In the genomic region with DNA sequence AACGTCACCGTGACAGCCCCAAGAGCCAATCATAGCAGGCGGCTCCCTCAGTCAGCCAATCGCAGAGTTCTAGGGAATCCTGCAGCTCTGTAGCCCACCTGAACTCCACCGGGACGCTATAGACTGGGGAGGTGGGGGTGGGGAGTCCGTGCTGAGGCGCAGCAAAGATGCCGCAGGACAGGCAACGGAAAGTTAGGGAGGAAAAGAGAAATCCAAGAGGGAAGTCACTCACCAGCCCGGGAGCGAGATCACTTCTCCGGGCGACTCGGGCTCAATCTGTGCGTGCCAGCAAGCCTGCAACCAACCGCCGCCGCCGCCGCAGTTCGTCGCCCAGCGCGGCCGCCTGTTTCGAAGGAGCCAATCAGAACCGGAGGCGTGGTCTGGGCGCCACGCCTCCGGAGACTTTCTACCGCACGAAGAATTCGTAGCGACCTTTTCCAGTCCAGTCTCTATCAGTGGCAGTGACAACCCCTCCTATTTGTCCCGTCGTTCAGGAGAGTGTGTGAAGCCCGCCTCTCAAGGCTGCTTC, we compare ENCODE assay signal across 8 mouse cellular contexts. TPM values are rescaled to one million over a fixed set of nuclear protein-coding genes. Genes with fewer than 3 reads are reported as not detected.
DNase-seq lines count a peak whose midpoint lies in the region; ATAC-seq and TF ChIP-seq lines count a peak whose summit lies in the region.

A gene (minus strand): TSS at position 345 of the 529 bp plus-strand sequence.

- peak; percentile 88 for DNase-seq in c-Kit-positive CD71-positive TER-119-positive erythroid progenitor cells, embryonic 14.5 days (ENCODE audit: low spot score)
- peak; percentile 88 for DNase-seq in heart, postnatal 0 days (ENCODE audit: low spot score)
- DNase-seq in kidney, postnatal 36 days: peak; percentile 88 to 92
- DNase-seq in liver, embryonic 14.5 days (ENCODE audit: low read depth in 3 of 3, low spot score in 3 of 3): peak; percentile 78 to 82 (median 81)
- peak; percentile 88 for DNase-seq in neural tube, embryonic 10.5 days (ENCODE audit: extremely low spot score, low spot score)

- peak within 1 kb of the TSS; percentile 85 for H3K4me2 ChIP-seq in forebrain, embryonic 12.5 days
- peak within 1 kb of the TSS; percentile 79 for H3K4me2 ChIP-seq in heart, postnatal 0 days (ENCODE audit: low read depth, low read length)
- H3K4me2 ChIP-seq in liver, embryonic 14.5 days (ENCODE audit: low read depth): peak within 1 kb of the TSS; percentile 90
- peak within 1 kb of the TSS; percentile 81 for H3K4me2 ChIP-seq in stomach, embryonic 15.5 days

- H3K27me3 ChIP-seq in E14TG2a.4 (ENCODE audit: insufficient read depth, low read length): peaks cover 17% of the 10 kb centered on the region
- H3K27me3 ChIP-seq in forebrain, embryonic 12.5 days: peaks cover 40% of the 10 kb centered on the region
- no peaks in the 10 kb centered on the region for H3K27me3 ChIP-seq in heart, postnatal 0 days (ENCODE audit: control insufficient read depth, insufficient read depth, low read length)
- no peaks in the 10 kb centered on the region for H3K27me3 ChIP-seq in liver, embryonic 14.5 days (ENCODE audit: control insufficient read depth, insufficient read depth, low read length)
- H3K27me3 ChIP-seq in stomach, embryonic 15.5 days (replicated peaks): no peaks in the 10 kb centered on the region

- under 1% methylated on average over 39 of the region's 39 CpGs for WGBS in forebrain, embryonic 12.5 days
- 0% methylated on average over 38 of the region's 39 CpGs for WGBS in heart, postnatal 0 days
- WGBS in liver, embryonic 14.5 days (ENCODE audit: insufficient replicate concordance): 0% methylated on average over 39 of the region's 39 CpGs
- WGBS in stomach, embryonic 15.5 days: under 1% methylated on average over 39 of the region's 39 CpGs

- H3K27ac ChIP-seq in forebrain, embryonic 12.5 days: peak within 1 kb of the TSS; percentile 61; the same call in 1 of the 2 replicates
- peak within 1 kb of the TSS; percentile 66 for H3K27ac ChIP-seq in heart, postnatal 0 days (ENCODE audit: low read depth)
- peak within 1 kb of the TSS; percentile 60 for H3K27ac ChIP-seq in liver, embryonic 14.5 days
- peak within 1 kb of the TSS; percentile 72 for H3K27ac ChIP-seq in stomach, embryonic 15.5 days

- peak within 1 kb of the TSS; percentile 74 for H3K9ac ChIP-seq in forebrain, embryonic 12.5 days
- peak within 1 kb of the TSS; percentile 70 for H3K9ac ChIP-seq in heart, postnatal 0 days (replicated peaks; ENCODE audit: low read depth, low read length)
- peak within 1 kb of the TSS; percentile 68 for H3K9ac ChIP-seq in liver, embryonic 14.5 days (replicated peaks)
- H3K9ac ChIP-seq in stomach, embryonic 15.5 days: peak within 1 kb of the TSS; percentile 50

- ATAC-seq in forebrain, embryonic 12.5 days (ENCODE audit: low FRiP score): peak; percentile 95
- ATAC-seq in heart, postnatal 0 days (ENCODE audit: insufficient read depth, low read depth): peak; percentile 87
- peak; percentile 92 for ATAC-seq in liver, embryonic 14.5 days (ENCODE audit: insufficient read depth)
- ATAC-seq in stomach, embryonic 15.5 days (ENCODE audit: insufficient read depth, low FRiP score, low read depth): peak; percentile 94

- peaks cover 5% of the 10 kb centered on the region; the same call in 1 of the 2 replicates for H3K9me3 ChIP-seq in E14TG2a.4 (ENCODE audit: low read length)
- H3K9me3 ChIP-seq in forebrain, embryonic 12.5 days: no peaks in the 10 kb centered on the region
- H3K9me3 ChIP-seq in heart, postnatal 0 days (replicated peaks; ENCODE audit: control insufficient read depth, low read length): no peaks in the 10 kb centered on the region
- no peaks in the 10 kb centered on the region for H3K9me3 ChIP-seq in liver, embryonic 14.5 days (ENCODE audit: control insufficient read depth, low read length)
- H3K9me3 ChIP-seq in stomach, embryonic 15.5 days: no peaks in the 10 kb centered on the region

- H3K4me3 ChIP-seq in E14TG2a.4 (replicated peaks; ENCODE audit: low read length): peak within 1 kb of the TSS; percentile 88
- peak within 1 kb of the TSS; percentile 64 for H3K4me3 ChIP-seq in forebrain, embryonic 12.5 days (replicated peaks)
- H3K4me3 ChIP-seq in heart, postnatal 0 days (ENCODE audit: low read depth, low read length): peak within 1 kb of the TSS; percentile 79
- H3K4me3 ChIP-seq in liver, embryonic 14.5 days (ENCODE audit: insufficient read depth in 1 of 2, low read depth in 2 of 2, low read length in 2 of 2): peak within 1 kb of the TSS; percentile 75 to 93
- H3K4me3 ChIP-seq in stomach, embryonic 15.5 days (replicated peaks): peak within 1 kb of the TSS; percentile 63

- no peak for TF ChIP-seq CTCF in E14TG2a.4 (conservative IDR thresholded peaks at IDR 0.05; ENCODE audit: low read length)
- no peak for TF ChIP-seq CTCF in heart, postnatal 0 days (IDR thresholded peaks at IDR 0.05; ENCODE audit: low read depth)
- TF ChIP-seq CTCF in liver, embryonic 14.5 days (IDR thresholded peaks at IDR 0.05; ENCODE audit: low read depth): peak; percentile 22; the same call in 1 of the 2 replicates

- peaks cover 16% of the 10 kb centered on the region for H3K36me3 ChIP-seq in E14TG2a.4 (ENCODE audit: insufficient read depth, low read length)
- 0 out of 2 replicates have a peak, but pooled peaks cover 6% of the 10 kb centered on the region for H3K36me3 ChIP-seq in forebrain, embryonic 12.5 days (replicated peaks)
- no peaks in the 10 kb centered on the region; the same call in 1 of the 2 replicates for H3K36me3 ChIP-seq in heart, postnatal 0 days (replicated peaks; ENCODE audit: control insufficient read depth, insufficient read depth, low read length)
- no peaks in the 10 kb centered on the region; the same call in 1 of the 2 replicates for H3K36me3 ChIP-seq in liver, embryonic 14.5 days (replicated peaks; ENCODE audit: control insufficient read depth, insufficient read depth, low read depth)
- H3K36me3 ChIP-seq in stomach, embryonic 15.5 days: no peaks in the 10 kb centered on the region

- TF ChIP-seq EP300 in heart, postnatal 0 days (IDR thresholded peaks at IDR 0.05; ENCODE audit: low read depth): peak; percentile 60; the same call in 1 of the 2 replicates
- TF ChIP-seq EP300 in liver, embryonic 14.5 days (IDR thresholded peaks at IDR 0.05; ENCODE audit: low read depth): no peak

- peaks cover 27% of the 10 kb centered on the region for H3K4me1 ChIP-seq in E14TG2a.4 (replicated peaks; ENCODE audit: low read depth, low read length)
- H3K4me1 ChIP-seq in forebrain, embryonic 12.5 days: peaks cover 13% of the 10 kb centered on the region
- H3K4me1 ChIP-seq in heart, postnatal 0 days (ENCODE audit: control insufficient read depth, insufficient read depth): peaks cover 14% of the 10 kb centered on the region; the same call in 1 of the 2 replicates
- H3K4me1 ChIP-seq in liver, embryonic 14.5 days (replicated peaks; ENCODE audit: control insufficient read depth in 2 of 2, insufficient read depth in 2 of 2, low read length in 1 of 2): peaks cover 3 to 17% of the 10 kb centered on the region in 2 experiments
- H3K4me1 ChIP-seq in stomach, embryonic 15.5 days: peaks cover 4% of the 10 kb centered on the region; the same call in 1 of the 2 replicates

RNA-seq across cellular contexts. Expression of the gene that starts here (rescaled TPM):
- polyA plus RNA-seq in forebrain, embryonic 12.5 days (2016; fragmentation: Nextera tagmentation; extraction: Ambion mirVana): 16.8 and 21.9 TPM in 2 replicates
- 19.7 and 29.3 TPM in 2 replicates for total RNA-seq in heart, postnatal 0 days (2014; rRNA removed; ENCODE audit: low replicate concordance)
- 7.8 and 8.0 TPM in 2 replicates for polyA plus RNA-seq in heart, postnatal 0 days (2015; fragmentation: Nextera tagmentation; extraction: Ambion mirVana)
- polyA plus RNA-seq in liver, embryonic 14.5 days (2012; rRNA removed): 2.2 and 2.7 TPM in 2 replicates
- polyA plus RNA-seq in liver, embryonic 14.5 days (2014; fragmentation: Nextera tagmentation; extraction: Ambion mirVana): 3.5 and 3.6 TPM in 2 replicates
- polyA plus RNA-seq in stomach, embryonic 15.5 days (2015; fragmentation: Nextera tagmentation; extraction: Ambion mirVana): 14.3 and 15.6 TPM in 2 replicates

Comparison
In these comparisons a context has a peak if more than half of its experiments do, and no peak if none do; other contexts are left out.
1. Peak in every context shown above with its lines: DNase-seq, ATAC-seq, H3K4me3 ChIP-seq and H3K27ac ChIP-seq.